Mouse (Mus musculus): ENCODE data around the gene Slc1a6. TPM values are rescaled to one million over a fixed set of nuclear protein-coding genes. Genes with fewer than 3 reads are reported as not detected.
"Not testable (repeated sequence)": the region's sequence is repeated elsewhere in the genome, so short reads cannot be mapped to it uniquely, and the experiment has no call there.

Gene Slc1a6
- polyA plus RNA-seq, 1 experiment from 2014 or later: 0.70 TPM

- peak; percentile 72 for DNase-seq (ENCODE audit: low spot score)
- WGBS: 34% methylated on average over 6 of the region's 6 CpGs
Measured at GRCm38 (mm10) chr10:78756021-78756420, 24.3 kb upstream of the Slc1a6 start.

DNA sequence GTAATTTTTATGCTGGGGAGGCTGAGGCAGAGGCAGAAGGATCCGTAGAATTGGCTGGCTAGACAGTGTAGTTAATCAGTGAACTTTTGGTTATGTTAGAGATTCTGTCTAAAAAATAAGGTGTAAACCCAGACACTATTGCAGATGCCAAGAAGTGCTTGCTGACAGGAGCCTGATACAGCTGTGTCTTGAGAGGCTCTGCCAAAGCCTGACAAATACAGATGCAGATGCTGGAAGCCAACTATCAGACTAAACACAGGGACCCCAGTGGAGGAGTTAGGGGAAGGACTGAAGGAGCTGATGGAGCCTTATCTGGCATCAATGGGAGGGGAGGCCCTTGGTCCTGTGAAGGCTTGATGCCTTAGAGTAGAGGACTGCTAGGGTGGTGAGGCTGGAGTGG is 14.7 kb upstream of the Slc1a6 start:
- Histone ChIP-seq H3K27me3 (replicated peaks; ENCODE audit: control insufficient read depth, insufficient read depth, low read length) (no peaks in the 10 kb centered on the region), H3K9ac (ENCODE audit: low read depth, low read length) (no peak overlapping the region), H3K4me3 (ENCODE audit: low read depth, low read length) (no peak overlapping the region), H3K4me1 (ENCODE audit: control insufficient read depth, insufficient read depth, low read length) (no peaks in the 10 kb centered on the region), H3K27ac (replicated peaks; ENCODE audit: low read depth, low read length) (no peak overlapping the region), H3K4me2 (ENCODE audit: low read depth, low read length) (no peak overlapping the region), H3K36me3 (ENCODE audit: control insufficient read depth, insufficient read depth, low read length) (no peaks in the 10 kb centered on the region), H3K9me3 (ENCODE audit: control insufficient read depth, low read length) (peaks cover 6% of the 10 kb centered on the region; the same call in 1 of the 2 replicates)
- ATAC-seq (ENCODE audit: low read depth) (no peak), DNase-seq (ENCODE audit: low spot score) (no peak)
- whole genome bisulfite sequencing: 74% methylated on average over 1 of the region's 1 CpGs

More at GRCm38 (mm10) chr10:78756021-78756420, 24.3 kb upstream of the Slc1a6 start:
- no peaks in the 10 kb centered on the region for H3K27me3 ChIP-seq (replicated peaks; ENCODE audit: control insufficient read depth, insufficient read depth, low read length)
- H3K9me3 ChIP-seq (ENCODE audit: control insufficient read depth, low read length): no peaks in the 10 kb centered on the region
- no peak overlapping the region for H3K9ac ChIP-seq (ENCODE audit: low read depth, low read length)
- H3K4me3 ChIP-seq (ENCODE audit: low read depth, low read length): no peak overlapping the region
- no peak overlapping the region for H3K4me2 ChIP-seq (ENCODE audit: low read depth, low read length)
- ATAC-seq (ENCODE audit: low read depth): no peak
- H3K36me3 ChIP-seq (ENCODE audit: control insufficient read depth, insufficient read depth, low read length): no peaks in the 10 kb centered on the region
- H3K4me1 ChIP-seq (ENCODE audit: control insufficient read depth, insufficient read depth, low read length): peaks cover 4% of the 10 kb centered on the region
- no peak overlapping the region for H3K27ac ChIP-seq (replicated peaks; ENCODE audit: low read depth, low read length)

DNA sequence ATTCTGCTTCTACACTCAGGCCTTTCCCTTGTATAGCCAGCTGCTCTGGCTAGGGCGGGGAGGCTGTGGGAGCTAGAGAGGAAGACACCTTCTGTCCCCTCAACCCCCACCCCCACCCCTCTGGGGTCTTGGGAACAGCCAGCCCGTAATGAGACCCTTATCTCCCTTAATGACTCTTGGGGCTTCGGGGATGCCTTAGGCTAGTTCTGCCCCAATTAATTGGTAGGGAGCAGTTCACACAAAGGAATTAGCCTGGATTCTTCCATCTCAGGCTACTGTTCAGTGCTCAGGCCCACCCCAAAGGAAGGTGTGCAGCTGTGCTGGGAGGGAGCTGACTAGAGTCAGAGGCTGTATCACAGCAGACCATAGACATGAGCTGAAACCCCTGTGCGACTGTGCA is 4.5 kb upstream of the Slc1a6 start:
- WGBS: 35% methylated on average over 4 of the region's 4 CpGs
- Histone ChIP-seq H3K36me3 (ENCODE audit: control insufficient read depth, insufficient read depth, low read length) (no peaks in the 10 kb centered on the region), H3K9me3 (ENCODE audit: control insufficient read depth, low read length) (no peaks in the 10 kb centered on the region), H3K4me2 (ENCODE audit: low read depth, low read length) (no peak overlapping the region), H3K27ac (replicated peaks; ENCODE audit: low read depth, low read length) (no peak overlapping the region), H3K9ac (ENCODE audit: low read depth, low read length) (no peak overlapping the region), H3K4me3 (ENCODE audit: low read depth, low read length) (no peak overlapping the region), H3K4me1 (ENCODE audit: control insufficient read depth, insufficient read depth, low read length) (peaks cover 4% of the 10 kb centered on the region), H3K27me3 (replicated peaks; ENCODE audit: control insufficient read depth, insufficient read depth, low read length) (no peaks in the 10 kb centered on the region)
- DNase-seq (ENCODE audit: low spot score) (peak; percentile 15), ATAC-seq (ENCODE audit: low read depth) (peak; percentile 58; the same call in 1 of the 2 replicates)

GRCm38 (mm10) chr10:78779527-78779926 is 769 bp upstream of the Slc1a6 start:
- Histone ChIP-seq H3K9ac (ENCODE audit: low read depth, low read length) (peak overlapping the region; percentile 72; the same call in 1 of the 2 replicates), H3K4me1 (ENCODE audit: control insufficient read depth, insufficient read depth, low read length) (peaks cover 8% of the 10 kb centered on the region), H3K4me3 (ENCODE audit: low read depth, low read length) (peak overlapping the region; percentile 55), H3K4me2 (ENCODE audit: low read depth, low read length) (peak overlapping the region; percentile 96), H3K36me3 (ENCODE audit: control insufficient read depth, insufficient read depth, low read length) (no peaks in the 10 kb centered on the region), H3K9me3 (ENCODE audit: control insufficient read depth, low read length) (no peaks in the 10 kb centered on the region), H3K27me3 (replicated peaks; ENCODE audit: control insufficient read depth, insufficient read depth, low read length) (no peaks in the 10 kb centered on the region), H3K27ac (replicated peaks; ENCODE audit: low read depth, low read length) (no peak overlapping the region)
- ATAC-seq (ENCODE audit: low read depth) (0 out of 2 replicates have a peak, but pooled peaks have one; percentile 19), DNase-seq (ENCODE audit: low spot score) (no peak)
- 61% methylated on average over 9 of the region's 9 CpGs for WGBS

- peak; percentile 93 for DNase-seq (ENCODE audit: low spot score)
- Histone ChIP-seq H3K36me3 (ENCODE audit: control insufficient read depth, insufficient read depth, low read length) (no peaks in the 10 kb centered on the region), H3K4me1 (ENCODE audit: control insufficient read depth, insufficient read depth, low read length) (no peaks in the 10 kb centered on the region), H3K4me3 (ENCODE audit: low read depth, low read length) (peak overlapping the region; percentile 49), H3K4me2 (ENCODE audit: low read depth, low read length) (peak overlapping the region; percentile 59), H3K9ac (ENCODE audit: low read depth, low read length) (peak overlapping the region; percentile 67), H3K27me3 (replicated peaks; ENCODE audit: control insufficient read depth, insufficient read depth, low read length) (no peaks in the 10 kb centered on the region), H3K9me3 (ENCODE audit: control insufficient read depth, low read length) (no peaks in the 10 kb centered on the region), H3K27ac (replicated peaks; ENCODE audit: low read depth, low read length) (peak overlapping the region; percentile 59)
- peak; percentile 96 for ATAC-seq (ENCODE audit: low read depth)
- 3% methylated on average over 17 of the region's 22 CpGs for WGBS
Measured at GRCm38 (mm10) chr10:78787566-78788087, 7.3 kb downstream of the Slc1a6 start.

GRCm38 (mm10) chr10:78790561-78790960 is 10.3 kb downstream of the Slc1a6 start:
- Histone ChIP-seq H3K4me2 (ENCODE audit: low read depth, low read length) (no peak overlapping the region), H3K27ac (replicated peaks; ENCODE audit: low read depth, low read length) (no peak overlapping the region), H3K36me3 (ENCODE audit: control insufficient read depth, insufficient read depth, low read length) (no peaks in the 10 kb centered on the region), H3K9me3 (ENCODE audit: control insufficient read depth, low read length) (no peaks in the 10 kb centered on the region), H3K9ac (ENCODE audit: low read depth, low read length) (no peak overlapping the region), H3K27me3 (replicated peaks; ENCODE audit: control insufficient read depth, insufficient read depth, low read length) (no peaks in the 10 kb centered on the region), H3K4me1 (ENCODE audit: control insufficient read depth, insufficient read depth, low read length) (no peaks in the 10 kb centered on the region), H3K4me3 (ENCODE audit: low read depth, low read length) (no peak overlapping the region)
- no peak for ATAC-seq (ENCODE audit: low read depth)
- WGBS: 36% methylated on average over 1 of the region's 1 CpGs
- no peak for DNase-seq (ENCODE audit: low spot score)

DNA sequence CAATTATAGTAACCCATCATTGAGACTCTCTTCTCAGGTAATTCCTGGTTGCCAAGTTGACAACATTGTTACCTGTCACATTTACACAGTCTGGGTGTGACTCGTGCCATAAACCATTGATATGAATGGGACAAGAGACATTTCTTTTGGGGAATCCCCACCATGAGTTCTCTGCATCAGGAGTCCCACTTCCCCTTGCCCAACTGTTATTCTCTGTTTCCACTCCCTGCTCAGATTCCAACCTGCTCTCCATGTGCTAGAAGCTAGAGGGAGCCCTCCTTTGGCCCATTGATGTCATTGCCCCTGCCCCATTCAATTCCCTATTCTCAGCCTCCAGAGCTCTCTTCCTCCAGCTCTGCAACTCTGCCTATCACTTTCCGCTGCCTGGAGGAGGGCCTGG is 21.2 kb downstream of the Slc1a6 start:
- ATAC-seq (ENCODE audit: low read depth): no peak

DNA sequence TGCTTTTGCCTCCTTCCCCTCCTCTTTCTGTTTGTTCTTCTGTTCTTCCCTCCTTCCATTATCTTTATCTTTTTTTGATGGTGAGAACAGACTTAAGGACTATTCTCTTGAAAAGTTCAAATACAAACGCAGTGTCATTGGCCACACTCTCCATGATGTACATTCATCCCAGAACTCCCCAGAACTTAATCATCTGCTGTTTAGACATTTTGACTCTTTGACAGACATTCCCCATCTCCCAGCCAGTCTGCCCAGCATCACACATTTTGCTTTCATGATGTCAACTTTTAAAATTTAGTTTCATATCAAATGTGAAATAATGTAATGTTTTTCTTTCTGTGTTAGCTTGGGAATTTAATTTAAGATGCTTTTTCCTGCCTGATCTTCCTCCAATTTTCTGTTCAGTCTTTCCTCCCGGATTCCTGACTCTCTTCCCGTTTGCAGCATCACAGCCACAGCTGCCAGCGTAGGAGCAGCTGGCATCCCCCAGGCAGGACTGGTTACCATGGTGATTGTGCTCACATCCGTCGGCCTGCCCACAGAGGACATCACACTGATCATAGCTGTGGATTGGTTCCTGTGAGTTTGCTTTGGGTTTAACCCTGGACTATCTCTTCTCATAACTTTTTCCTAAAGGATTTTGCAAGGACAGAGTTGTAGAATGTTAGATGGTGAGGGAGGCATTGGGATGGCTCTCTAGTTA is 32.2 kb downstream of the Slc1a6 start:
- no peak overlapping the region for H3K27ac ChIP-seq (replicated peaks; ENCODE audit: low read depth, low read length)
- no peak for ATAC-seq (ENCODE audit: low read depth)
- no peaks in the 10 kb centered on the region for H3K9me3 ChIP-seq (ENCODE audit: control insufficient read depth, low read length)
- no peak overlapping the region for H3K9ac ChIP-seq (ENCODE audit: low read depth, low read length)
- H3K4me2 ChIP-seq (ENCODE audit: low read depth, low read length): no peak overlapping the region
- H3K4me3 ChIP-seq (ENCODE audit: low read depth, low read length): no peak overlapping the region
- 55% methylated on average over 6 of the region's 6 CpGs for WGBS
- H3K36me3 ChIP-seq (ENCODE audit: control insufficient read depth, insufficient read depth, low read length): no peaks in the 10 kb centered on the region
- H3K27me3 ChIP-seq (replicated peaks; ENCODE audit: control insufficient read depth, insufficient read depth, low read length): no peaks in the 10 kb centered on the region
- DNase-seq (ENCODE audit: low spot score): peak; percentile 7
- no peaks in the 10 kb centered on the region for H3K4me1 ChIP-seq (ENCODE audit: control insufficient read depth, insufficient read depth, low read length)

More for the DNA sequence above, 21.2 kb downstream of the Slc1a6 start:
- Histone ChIP-seq H3K27ac (replicated peaks; ENCODE audit: low read depth, low read length) (no peak overlapping the region), H3K4me2 (ENCODE audit: low read depth, low read length) (no peak overlapping the region), H3K4me1 (ENCODE audit: control insufficient read depth, insufficient read depth, low read length) (no peaks in the 10 kb centered on the region), H3K4me3 (ENCODE audit: low read depth, low read length) (no peak overlapping the region), H3K9me3 (ENCODE audit: control insufficient read depth, low read length) (no peaks in the 10 kb centered on the region), H3K36me3 (ENCODE audit: control insufficient read depth, insufficient read depth, low read length) (no peaks in the 10 kb centered on the region), H3K27me3 (replicated peaks; ENCODE audit: control insufficient read depth, insufficient read depth, low read length) (no peaks in the 10 kb centered on the region), H3K9ac (ENCODE audit: low read depth, low read length) (no peak overlapping the region)
- 76% methylated on average over 2 of the region's 2 CpGs for WGBS
- DNase-seq (ENCODE audit: low spot score): no peak

DNA sequence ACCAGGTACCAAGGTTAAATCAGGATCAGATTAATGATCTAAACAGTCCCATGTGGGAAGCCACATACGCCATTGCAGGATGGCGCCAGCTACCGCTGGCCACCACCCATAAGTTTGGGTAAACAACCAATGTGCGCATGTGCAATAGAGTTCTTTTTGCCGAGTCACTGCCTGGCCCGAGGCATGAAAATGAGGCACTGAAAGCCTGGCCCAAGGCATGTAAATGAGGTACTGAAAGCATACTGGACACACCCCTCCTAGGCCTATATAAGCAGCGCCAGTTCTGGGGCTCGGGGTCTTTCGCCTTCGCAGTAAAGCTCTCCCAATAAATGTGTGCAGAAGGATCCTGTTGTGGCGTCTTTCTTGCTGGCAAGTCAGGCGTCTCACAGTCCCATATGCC is 60.2 kb downstream of the Slc1a6 start:
- WGBS: 85% methylated on average over 12 of the region's 12 CpGs
- H3K4me1 ChIP-seq (ENCODE audit: control insufficient read depth, insufficient read depth, low read length); H3K4me2 ChIP-seq (ENCODE audit: low read depth, low read length); H3K9me3 ChIP-seq (ENCODE audit: control insufficient read depth, low read length); DNase-seq (ENCODE audit: low spot score); ATAC-seq (ENCODE audit: low read depth); H3K9ac ChIP-seq (ENCODE audit: low read depth, low read length); H3K27ac ChIP-seq (replicated peaks; ENCODE audit: low read depth, low read length); H3K27me3 ChIP-seq (replicated peaks; ENCODE audit: control insufficient read depth, insufficient read depth, low read length); H3K4me3 ChIP-seq (ENCODE audit: low read depth, low read length); H3K36me3 ChIP-seq (ENCODE audit: control insufficient read depth, insufficient read depth, low read length): not testable (repeated sequence)
